Mouse (Mus musculus): ENCODE results near the gene Rgma.

The Rgma gene

DNA sequence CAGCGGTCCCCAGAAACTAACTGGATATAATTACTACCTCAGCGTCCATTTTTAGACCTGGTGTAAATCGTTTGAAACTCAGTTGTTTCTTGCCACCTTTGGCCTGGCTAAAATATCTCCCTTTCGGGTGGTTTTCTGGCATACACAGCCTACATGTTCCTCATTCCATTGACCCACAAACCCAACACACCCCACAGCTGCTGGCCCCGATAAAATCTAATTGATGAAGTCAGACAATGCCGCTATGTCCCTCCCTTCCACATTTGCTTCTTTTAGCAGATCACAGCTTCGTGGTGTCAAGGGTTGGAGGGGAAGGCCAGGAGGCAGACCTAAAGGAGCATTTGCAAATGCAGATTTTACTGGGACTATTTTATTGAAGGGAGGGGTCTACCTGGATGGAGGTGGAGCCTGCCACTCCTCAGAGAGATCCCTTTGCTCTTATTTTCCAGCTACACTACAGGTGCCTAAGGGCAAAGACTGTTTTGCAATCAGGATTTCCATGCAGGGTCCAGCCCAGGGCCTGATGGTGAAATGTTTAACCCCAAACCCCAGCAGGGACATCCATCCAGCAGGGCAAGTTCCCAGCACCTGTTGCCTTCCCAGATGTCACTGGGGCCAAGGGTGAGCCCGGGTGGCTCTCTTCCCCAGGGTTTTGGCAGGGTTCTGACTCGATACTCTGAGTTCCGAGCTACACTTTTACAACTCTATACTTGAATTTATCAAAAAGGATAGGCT lies 3.6 kb upstream of the Rgma start:
- DNase-seq (ENCODE audit: extremely low spot score): no peak

DNA sequence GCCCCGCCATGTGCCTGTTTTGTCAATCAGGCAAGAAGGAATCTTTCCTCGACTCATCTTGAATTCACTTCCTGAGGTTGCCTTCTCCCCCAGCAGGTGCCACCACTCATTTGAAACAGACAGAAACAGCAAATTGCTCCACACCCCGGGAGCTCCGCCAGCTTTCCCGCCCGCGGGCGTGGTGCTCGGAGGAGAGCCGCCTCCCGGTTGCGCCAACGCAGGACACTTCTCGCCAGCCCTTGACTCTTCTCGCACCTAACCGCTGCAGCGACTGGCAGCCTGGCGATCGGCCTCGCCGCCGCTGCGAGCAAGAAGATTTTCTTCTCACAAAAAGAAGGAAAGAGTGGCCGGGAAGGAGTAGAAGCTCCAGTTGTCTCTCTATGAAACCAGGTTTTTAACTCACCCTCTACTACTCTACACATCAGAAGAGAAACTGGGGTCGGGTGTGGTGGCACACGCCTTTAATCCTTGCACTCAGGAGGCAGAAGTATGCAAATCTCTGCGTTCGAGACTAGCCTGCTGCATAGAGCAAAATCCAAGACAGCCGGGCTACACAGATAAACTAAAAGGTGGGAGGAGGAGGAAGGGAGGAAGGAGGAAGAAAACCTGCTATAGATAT lies 2.8 kb upstream of the Rgma start:
- DNase-seq (ENCODE audit: extremely low spot score): peak; percentile 56

DNA sequence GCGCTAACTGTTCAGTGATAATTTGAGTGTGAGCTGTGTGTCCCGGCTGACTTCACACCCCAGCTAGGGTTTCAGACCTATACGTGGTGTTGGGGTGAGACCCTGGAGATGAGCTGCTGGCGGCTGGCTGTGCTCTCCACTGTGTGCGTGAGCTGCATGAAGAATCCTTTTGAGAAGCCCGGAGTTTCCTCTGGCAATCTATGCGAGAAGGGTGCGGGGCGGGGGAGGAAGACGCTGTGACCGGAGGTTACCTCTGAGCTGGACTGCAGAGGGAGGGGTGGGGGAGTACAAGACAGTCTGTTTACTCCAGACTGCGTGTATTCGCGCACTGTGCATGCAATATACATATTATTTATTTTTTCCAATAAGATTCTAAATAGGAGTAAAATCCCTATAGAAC lies 582 bp upstream of the Rgma start:
- DNase-seq (ENCODE audit: extremely low spot score): peak; percentile 58

DNA sequence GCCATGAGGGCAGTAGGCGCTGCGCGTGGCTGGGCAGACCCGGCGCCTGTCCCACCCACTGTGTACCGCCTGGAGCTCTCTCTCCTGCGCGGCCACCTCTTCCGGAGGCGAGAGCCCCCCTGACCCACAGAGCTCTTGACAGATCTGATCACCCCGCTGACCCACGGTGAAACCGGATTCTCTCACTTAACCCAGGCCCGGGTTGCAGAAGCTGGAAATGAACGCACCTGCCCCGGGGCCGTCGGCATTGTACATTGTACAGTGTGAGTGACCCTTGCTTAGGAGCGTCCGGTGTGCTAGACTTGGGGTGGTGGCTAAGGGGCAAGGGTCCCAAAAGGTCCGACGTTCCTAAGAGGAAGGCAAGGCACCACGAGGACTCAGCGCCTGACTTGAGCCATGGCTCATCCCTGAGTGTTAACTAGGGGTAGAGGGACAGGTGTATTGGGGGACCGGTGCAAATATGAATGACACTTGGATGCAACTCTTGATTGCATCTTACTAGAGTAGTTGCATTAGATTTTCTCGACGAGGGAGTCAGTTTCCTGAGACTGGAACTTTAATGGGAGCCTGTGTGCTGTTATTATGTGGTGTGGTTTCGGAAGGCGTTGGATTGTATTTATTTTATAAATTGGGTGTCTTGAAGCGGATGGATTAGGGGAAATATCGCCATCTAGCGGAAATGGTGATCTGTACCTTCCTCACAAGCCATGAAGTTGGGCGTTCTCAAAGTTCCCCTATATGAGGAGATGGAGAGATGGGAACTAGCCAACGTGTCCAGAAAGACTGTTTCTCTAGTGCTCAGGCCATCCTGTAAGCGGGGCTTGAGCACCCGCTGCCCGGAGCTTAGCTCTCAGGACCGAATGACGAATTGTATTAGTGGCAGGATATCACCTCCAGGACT lies 1.0 kb downstream of the Rgma start:
- DNase-seq (ENCODE audit: extremely low spot score): peak; percentile 81

DNA sequence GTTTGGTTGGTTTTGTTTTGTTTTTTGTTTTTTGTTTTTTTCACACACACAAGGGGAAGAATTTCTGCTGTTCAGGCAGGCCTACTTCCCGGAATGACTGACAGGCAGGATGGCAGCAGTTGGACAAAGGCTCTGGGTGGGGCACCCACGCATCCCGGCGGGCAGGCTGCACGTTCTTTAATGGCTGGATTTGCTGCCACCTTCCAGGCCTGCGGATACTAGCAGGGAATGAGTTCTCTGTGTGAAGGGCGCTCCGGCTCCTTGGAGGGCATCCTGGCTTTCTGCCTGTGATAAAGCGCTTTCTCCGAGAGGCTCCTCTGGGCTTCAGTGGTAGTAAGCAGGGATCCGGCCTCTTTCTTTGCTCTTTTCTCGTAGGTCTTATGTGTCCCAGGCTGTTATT lies 2.0 kb downstream of the Rgma start:
- DNase-seq (ENCODE audit: extremely low spot score): no peak

DNA sequence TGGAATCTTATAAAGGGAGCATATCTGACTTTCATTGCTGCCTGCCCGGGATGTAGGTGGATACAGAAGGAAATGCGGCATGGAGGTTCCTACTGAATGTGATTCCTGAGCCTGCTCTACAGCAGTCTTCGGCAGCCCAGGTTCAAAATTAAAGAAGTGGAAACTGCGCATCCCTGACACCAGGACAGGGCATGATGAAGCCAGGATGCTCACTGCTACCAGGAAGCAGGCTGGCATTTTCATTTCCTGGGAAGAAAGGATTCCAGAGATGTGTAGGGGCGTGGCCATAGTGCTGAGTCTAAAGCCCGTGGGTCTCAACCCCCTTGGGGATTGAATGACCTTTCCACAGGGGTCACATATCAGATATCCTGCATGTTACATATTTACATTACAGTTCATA lies 2.7 kb downstream of the Rgma start:
- no peak for DNase-seq (ENCODE audit: extremely low spot score)

DNA sequence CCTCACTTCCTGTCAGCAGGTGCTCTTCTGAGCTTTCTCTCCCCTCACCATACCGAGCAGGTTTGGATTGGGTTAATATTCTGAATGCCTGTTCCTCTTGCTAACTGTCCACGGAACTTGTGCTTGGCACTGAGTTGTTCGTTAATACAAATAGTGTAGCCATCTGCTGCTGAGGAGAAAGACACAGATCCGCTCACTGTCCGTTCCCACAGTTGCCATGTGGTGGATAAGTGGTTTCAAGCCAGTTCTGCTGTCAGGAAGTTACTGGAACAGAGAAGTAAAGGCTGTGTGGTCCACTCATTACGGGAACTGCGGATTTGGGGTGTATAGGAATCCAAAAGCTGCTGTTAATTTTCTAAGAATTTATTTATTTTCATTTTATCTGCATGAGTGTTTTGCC lies 7.5 kb downstream of the Rgma start:
- no peak for DNase-seq (ENCODE audit: extremely low spot score)

DNA sequence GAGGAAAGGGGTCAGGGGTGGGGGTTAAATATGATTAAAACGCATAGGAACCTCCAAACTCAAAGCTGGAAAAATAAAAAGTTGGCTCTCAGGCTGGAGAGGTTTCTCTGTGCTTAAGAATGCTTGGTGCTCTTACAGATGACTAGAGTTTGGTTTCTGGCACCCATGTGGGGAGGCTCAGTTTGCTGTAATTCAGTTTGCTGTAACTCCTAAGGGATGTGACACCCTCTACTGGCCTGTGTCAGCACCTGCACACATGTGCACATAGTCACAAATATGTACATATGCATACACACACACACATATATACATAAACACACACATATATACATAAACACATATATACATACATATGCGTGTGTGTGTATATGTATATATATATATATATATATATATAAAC lies 13.6 kb downstream of the Rgma start:
- no peak for DNase-seq (ENCODE audit: extremely low spot score)

DNA sequence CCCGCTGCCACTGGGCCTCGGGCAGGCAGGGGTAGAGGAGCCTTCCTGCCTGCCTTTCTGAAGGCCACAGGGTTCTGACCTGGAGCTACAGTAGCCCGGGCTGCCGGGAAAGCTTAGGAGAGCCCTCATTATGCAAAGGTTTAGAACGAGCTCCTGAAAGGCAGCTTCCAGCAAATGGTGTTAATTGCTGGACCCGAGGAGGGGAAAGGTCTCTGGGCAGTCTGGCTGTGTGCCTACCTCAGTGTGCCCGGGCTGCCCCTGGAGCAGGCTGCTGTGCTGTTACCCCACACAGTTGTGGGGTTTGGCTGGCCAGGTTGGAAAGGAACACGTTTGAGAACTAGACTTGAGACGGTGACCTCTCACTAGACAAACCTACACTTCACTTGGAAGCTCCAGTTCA lies 14.1 kb downstream of the Rgma start:
- DNase-seq (ENCODE audit: extremely low spot score): no peak

DNA sequence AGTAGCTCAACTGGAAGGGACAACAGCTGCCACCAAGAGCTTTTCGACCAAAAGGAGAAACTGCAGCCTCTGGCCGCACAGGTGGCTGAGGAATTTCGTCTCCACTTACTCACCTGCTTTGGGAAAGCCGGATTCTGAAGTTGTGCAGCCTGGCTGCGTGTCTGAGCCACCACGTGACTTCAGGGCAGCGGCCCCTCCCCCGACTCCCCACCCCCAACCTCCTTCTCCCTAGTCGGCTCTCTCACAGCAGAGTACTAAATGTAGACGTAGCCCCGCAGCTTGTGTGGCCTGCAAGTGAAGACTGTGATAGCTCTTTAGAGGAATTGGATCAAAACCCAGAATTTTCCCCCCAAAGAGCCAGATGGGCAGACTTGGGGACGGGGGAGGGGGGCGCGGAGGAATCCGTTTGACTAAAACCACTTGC lies 14.6 kb downstream of the Rgma start:
- peak; percentile 76 for DNase-seq (ENCODE audit: extremely low spot score)

DNA sequence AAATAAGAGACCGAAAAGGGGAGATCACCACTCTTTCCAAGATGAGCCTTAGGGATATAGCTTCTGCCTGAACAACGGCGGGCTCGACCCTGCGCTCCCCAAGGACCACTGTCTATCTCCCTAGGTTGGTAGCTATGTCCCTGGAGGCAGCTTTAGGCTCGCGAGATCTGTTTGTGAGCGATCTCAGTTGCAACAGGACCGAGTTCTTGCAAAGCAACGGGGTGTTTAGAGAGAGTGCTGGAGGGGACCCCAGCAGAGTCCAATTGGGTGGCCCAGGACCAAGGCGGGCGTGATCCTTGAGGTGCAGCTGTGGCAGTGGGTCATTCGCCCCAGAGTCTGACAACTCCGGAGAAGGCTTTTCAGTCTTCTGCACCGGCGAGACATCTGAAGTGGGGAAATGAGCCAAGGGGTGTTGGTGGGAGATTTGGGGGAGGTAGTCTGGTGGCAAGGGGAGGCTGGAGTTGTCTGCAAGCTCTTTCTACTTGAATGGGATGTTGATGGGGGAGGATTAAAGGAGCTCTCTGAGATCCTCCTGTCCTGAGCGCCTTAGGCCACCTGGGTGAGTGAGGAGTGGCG lies 15.2 kb downstream of the Rgma start:
- peak; percentile 66 for DNase-seq (ENCODE audit: extremely low spot score)

DNA sequence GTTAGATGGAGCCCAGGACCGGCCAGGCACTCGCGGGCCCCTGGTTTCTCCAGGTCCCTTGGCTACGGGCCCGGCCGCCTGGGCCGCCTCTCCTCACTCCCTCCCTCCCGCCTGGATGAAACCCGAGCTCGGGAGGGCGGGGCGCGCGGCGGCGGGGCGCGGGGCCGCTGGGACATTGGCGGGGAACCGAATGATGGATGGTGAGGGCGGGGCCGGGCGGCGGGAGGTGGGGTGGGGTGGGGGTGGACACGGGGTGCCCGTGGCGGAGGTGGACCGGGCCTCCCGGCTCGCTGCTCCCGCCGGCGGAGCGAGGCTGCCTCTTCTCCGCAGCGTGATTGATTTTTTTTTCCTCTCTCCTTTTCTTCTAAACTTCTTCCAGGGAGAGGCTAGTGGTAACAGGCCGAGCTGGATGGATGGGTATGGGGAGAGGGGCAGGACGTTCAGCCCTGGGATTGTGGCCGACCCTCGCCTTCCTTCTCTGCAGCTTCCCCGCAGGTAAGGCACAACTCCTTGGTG lies 15.8 kb downstream of the Rgma start:
- DNase-seq (ENCODE audit: extremely low spot score): peak; percentile 91

DNA sequence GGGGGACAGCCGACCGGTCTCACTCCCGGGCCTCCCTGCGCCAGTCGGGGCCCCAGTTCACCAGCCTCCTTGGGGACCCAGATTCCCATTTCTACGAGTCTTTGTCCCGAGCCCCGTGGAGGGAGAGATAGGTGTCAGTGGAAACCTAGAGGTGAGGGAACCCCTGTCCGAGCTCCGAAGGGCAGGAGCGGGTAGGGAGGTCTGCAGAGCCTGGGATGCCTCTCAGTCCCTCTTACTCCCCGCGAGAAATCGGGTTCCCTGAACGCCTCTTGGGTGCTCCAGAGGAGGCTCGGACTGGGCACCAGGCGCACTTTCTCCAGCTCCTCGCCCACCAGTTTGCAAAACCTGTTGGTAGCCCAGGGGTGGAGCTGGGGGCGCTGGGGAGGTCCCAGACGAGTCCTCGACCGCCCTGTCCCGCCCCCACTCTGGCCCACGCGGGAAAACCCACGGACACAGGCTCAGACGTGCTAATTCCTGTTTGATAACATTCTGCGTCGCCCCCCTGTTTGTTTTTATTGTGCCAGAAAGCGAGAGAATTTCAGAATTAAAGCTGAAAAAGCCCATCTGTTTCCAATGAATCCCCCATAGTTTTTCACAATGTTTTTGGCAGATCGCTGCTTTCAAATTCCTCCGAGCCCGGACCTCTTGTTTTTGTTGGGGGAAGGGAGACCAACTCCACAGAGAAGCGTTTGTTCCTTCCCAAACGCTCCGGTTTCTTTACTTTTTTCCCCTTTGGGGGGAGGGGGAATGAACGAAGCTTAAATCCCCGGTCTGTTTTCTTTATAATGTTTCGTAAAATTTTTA lies 16.4 kb downstream of the Rgma start:
- DNase-seq (ENCODE audit: extremely low spot score): peak; percentile 73

DNA sequence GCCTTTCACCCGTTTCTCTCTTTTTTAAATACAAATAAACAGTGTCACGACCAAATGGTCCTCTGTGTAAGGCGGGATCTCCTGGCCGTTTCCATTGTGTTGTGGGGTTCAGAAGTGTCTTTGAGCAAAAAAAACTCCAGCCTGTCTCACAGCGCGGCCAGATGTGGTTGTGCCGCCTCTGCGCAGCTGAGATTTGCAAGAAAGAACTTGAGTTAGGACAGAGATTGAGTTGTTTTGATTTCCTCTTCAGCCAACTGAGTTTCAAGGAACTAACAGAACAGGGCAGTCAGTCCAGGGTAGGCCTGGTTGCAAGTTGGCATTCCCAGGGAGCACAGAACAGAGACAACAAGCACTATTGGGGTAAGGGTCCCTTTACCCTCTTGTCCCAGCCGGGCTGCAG lies 17.1 kb downstream of the Rgma start:
- peak; percentile 66 for DNase-seq (ENCODE audit: extremely low spot score)

DNA sequence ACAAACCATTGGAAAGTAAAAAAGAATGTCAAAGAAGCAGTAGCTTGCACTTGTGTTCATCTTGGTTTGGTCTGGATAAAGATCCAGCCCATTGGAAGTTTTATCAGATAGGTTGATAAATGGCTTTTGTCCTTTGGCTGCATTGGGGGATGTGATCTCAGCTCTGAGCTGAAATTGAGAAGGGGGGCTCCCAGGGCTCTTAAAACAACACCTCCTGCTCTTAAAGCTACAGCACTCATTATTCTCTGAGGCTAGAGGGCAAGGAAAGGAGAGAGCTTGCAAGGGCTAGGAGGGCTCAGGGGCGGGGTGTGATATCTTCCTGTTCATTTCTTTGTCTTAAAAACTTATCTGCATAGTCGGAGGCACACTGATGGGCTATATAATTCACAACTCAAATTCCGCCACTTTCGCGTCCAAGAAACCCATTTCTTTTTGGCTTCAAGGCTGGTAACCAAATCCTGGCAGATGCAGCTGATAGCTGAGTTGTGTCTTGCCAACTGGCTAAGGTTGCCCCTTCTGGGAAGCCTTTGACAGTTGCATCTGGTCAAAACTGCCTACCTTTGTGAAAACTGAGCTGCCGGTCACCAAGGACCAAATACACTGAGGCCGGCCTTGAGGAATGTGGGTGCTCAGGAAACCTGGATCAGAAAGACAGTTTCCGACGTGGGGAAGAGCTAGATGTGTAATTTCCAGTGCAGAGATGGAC lies 18.2 kb downstream of the Rgma start:
- peak; percentile 61 for DNase-seq (ENCODE audit: extremely low spot score)

DNA sequence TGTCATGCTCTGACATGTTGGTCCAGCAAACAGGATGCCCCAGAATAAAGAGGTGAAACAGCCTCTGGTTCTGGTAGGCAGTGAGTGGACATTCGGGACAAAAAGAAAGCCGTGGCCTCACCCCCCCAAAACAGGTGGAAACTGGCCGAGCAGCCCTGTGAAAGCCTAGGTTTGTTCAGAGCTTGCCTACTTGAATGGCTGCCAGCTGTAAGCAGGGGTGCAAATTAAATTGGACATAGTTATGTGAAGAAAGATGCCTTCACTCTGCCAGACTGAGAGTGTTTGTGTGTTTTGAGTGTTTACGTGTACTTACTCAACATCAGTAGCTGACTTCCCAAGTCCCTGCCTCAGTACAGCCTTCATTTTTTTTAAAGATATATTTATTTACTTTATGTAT lies 18.7 kb downstream of the Rgma start:
- no peak for DNase-seq (ENCODE audit: extremely low spot score)

DNA sequence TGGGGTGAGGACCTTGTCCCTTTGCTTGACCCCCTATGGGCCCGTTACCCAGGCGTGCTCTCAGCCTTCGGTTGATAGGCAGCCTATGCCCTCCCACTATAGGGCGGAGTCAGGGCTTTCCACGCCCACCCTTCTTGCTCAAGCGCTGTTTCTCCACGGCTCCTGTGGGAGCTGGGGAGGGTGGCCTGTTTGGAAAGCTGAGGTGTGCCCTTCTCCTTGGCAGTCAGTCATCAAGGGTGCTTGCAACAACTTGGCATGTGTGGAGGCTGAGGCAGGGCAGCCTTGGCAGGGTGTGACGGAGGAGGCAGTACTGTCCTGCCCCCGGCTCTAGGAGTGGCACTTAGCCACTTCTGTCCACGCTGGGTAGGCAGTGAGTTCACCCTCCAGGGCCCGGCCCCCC lies 23.0 kb downstream of the Rgma start:
- peak; percentile 79 for DNase-seq (ENCODE audit: extremely low spot score)

DNA sequence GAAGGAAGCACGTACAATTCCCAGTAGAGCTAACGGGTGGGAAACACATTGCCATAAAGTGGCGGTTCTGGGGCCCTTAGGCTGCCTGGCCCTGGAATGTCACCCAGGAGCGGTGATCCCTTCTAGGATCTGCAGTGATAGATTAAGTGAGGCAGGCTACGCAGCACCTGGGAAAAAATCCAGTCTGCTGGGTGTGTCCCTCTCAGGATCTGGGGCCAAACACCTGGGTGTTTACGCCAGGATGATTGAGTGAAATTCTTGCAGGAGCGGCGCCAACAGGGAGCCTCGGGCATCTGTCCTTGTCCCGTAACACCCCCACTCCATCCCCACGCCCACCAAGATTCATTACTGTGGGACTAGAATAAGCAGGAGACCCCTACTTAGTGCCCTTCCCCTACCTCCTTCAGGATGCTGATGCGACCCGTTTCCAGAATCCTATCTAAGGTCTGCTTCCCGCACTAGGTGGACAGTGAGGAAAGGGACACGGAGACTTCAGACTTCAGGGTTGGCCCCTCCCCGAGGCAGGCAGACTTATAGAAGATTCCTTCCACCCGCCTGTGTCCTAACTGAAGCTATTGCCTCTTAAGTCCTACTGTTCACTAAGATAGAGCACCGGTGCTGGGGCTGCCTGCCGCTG lies 23.6 kb downstream of the Rgma start:
- no peak for DNase-seq (ENCODE audit: extremely low spot score)

DNA sequence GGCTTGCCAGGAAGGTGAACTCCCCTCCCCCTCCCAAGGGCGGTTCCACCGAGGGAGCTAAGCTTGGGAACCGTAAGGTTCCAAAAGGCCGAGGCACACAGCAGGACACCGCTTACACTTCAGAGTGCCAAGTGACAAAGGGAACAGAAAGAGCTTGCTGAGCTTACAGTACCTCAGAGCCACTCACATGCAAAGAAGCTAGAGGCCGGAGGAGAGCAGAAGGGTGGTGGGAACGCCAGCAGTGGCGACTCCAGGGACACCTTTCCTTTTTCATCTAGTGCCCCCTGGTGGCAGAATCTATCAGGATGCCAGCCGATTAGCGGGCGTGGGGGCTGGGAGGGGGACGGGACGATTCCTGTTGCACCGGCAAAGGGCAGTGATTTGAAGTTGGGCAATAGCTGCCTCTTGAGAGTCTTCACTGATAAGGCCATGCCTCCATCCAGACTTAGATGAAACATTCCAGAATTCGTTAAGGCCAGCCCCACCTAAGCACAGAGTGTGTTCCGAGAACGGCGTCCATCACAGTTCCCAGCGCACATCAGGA lies 24.3 kb downstream of the Rgma start:
- peak; percentile 90 for DNase-seq (ENCODE audit: extremely low spot score)
